Mouse (Mus musculus): ENCODE measurements around the gene Prr5l. TPM values are rescaled to one million over a fixed set of nuclear protein-coding genes. Genes with fewer than 3 reads are reported as not detected.

The Prr5l gene
- polyA plus RNA-seq, 1 experiment from 2014 or later = 3.9 TPM

GRCm38 (mm10) chr2:101717162-101717561 is 165.7 kb downstream of the Prr5l start:
- WGBS (ENCODE audit: insufficient replicate concordance) = 77% methylated on average over 13 of the region's 13 CpGs
- Histone ChIP-seq H3K27ac (replicated peaks) (no peak overlapping the region), H3K4me3 (replicated peaks) (no peak overlapping the region), H3K4me2 (no peak overlapping the region), H3K9me3 (replicated peaks) (no peaks in the 10 kb centered on the region), H3K4me1 (replicated peaks) (no peaks in the 10 kb centered on the region), H3K36me3 (replicated peaks) (no peaks in the 10 kb centered on the region), H3K9ac (no peak overlapping the region), H3K27me3 (no peaks in the 10 kb centered on the region)
- no peak for ATAC-seq (ENCODE audit: insufficient read depth)

- Histone ChIP-seq H3K4me3 (replicated peaks) (no peak overlapping the region), H3K36me3 (replicated peaks) (no peaks in the 10 kb centered on the region), H3K9ac (no peak overlapping the region), H3K4me1 (replicated peaks) (no peaks in the 10 kb centered on the region), H3K27ac (replicated peaks) (no peak overlapping the region), H3K4me2 (no peak overlapping the region), H3K9me3 (replicated peaks) (no peaks in the 10 kb centered on the region), H3K27me3 (no peaks in the 10 kb centered on the region)
- no peak for ATAC-seq (ENCODE audit: insufficient read depth)
- WGBS (ENCODE audit: insufficient replicate concordance) = 53% methylated on average over 8 of the region's 8 CpGs
Observed at GRCm38 (mm10) chr2:101715650-101716323, 167.0 kb downstream of the Prr5l start.

GRCm38 (mm10) chr2:101711608-101712007 is 171.2 kb downstream of the Prr5l start:
- H3K9me3 ChIP-seq (replicated peaks) = no peaks in the 10 kb centered on the region
- no peak overlapping the region for H3K9ac ChIP-seq
- peaks cover 4% of the 10 kb centered on the region; the same call in 1 of the 2 replicates for H3K27me3 ChIP-seq
- no peaks in the 10 kb centered on the region for H3K4me1 ChIP-seq (replicated peaks)
- no peak overlapping the region for H3K4me3 ChIP-seq (replicated peaks)
- H3K4me2 ChIP-seq = no peak overlapping the region
- H3K36me3 ChIP-seq (replicated peaks) = no peaks in the 10 kb centered on the region
- 61% methylated on average over 3 of the region's 3 CpGs for WGBS (ENCODE audit: insufficient replicate concordance)
- H3K27ac ChIP-seq (replicated peaks) = no peak overlapping the region
- no peak for ATAC-seq (ENCODE audit: insufficient read depth)

- Histone ChIP-seq H3K36me3 (replicated peaks) (no peaks in the 10 kb centered on the region), H3K27me3 (peaks cover 4% of the 10 kb centered on the region; the same call in 1 of the 2 replicates), H3K4me3 (replicated peaks) (no peak overlapping the region), H3K9ac (no peak overlapping the region), H3K4me2 (no peak overlapping the region), H3K4me1 (replicated peaks) (no peaks in the 10 kb centered on the region), H3K9me3 (replicated peaks) (no peaks in the 10 kb centered on the region), H3K27ac (replicated peaks) (no peak overlapping the region)
- 39% methylated on average over 5 of the region's 5 CpGs for WGBS (ENCODE audit: insufficient replicate concordance)
- no peak for ATAC-seq (ENCODE audit: insufficient read depth)
Observed at GRCm38 (mm10) chr2:101705941-101706485, 176.8 kb downstream of the Prr5l start.

GRCm38 (mm10) chr2:101699284-101699683 is 183.5 kb downstream of the Prr5l start:
- ATAC-seq (ENCODE audit: insufficient read depth) = no peak
- no peak overlapping the region for H3K4me3 ChIP-seq (replicated peaks)
- no peak overlapping the region for H3K4me2 ChIP-seq
- H3K27ac ChIP-seq (replicated peaks) = no peak overlapping the region
- whole genome bisulfite sequencing (ENCODE audit: insufficient replicate concordance) = 30% methylated on average over 4 of the region's 4 CpGs
- H3K36me3 ChIP-seq (replicated peaks) = peaks cover 28% of the 10 kb centered on the region
- H3K4me1 ChIP-seq (replicated peaks) = 0 out of 2 replicates have a peak, but pooled peaks cover 5% of the 10 kb centered on the region
- H3K27me3 ChIP-seq = no peaks in the 10 kb centered on the region
- no peaks in the 10 kb centered on the region for H3K9me3 ChIP-seq (replicated peaks)
- no peak overlapping the region for H3K9ac ChIP-seq

GRCm38 (mm10) chr2:101695584-101695983 is 187.2 kb downstream of the Prr5l start:
- H3K9me3 ChIP-seq (replicated peaks) = no peaks in the 10 kb centered on the region
- no peak overlapping the region for H3K27ac ChIP-seq (replicated peaks)
- 0 out of 2 replicates have a peak, but pooled peaks cover 5% of the 10 kb centered on the region for H3K4me1 ChIP-seq (replicated peaks)
- H3K9ac ChIP-seq = no peak overlapping the region
- H3K4me2 ChIP-seq = no peak overlapping the region
- no peaks in the 10 kb centered on the region for H3K27me3 ChIP-seq
- 74% methylated on average over 7 of the region's 7 CpGs for WGBS (ENCODE audit: insufficient replicate concordance)
- peak; percentile 69 for ATAC-seq (ENCODE audit: insufficient read depth)
- peaks cover 47% of the 10 kb centered on the region for H3K36me3 ChIP-seq (replicated peaks)
- no peak overlapping the region for H3K4me3 ChIP-seq (replicated peaks)

- no peak overlapping the region for H3K4me3 ChIP-seq (replicated peaks)
- H3K36me3 ChIP-seq (replicated peaks) = peaks cover 62% of the 10 kb centered on the region
- no peaks in the 10 kb centered on the region for H3K9me3 ChIP-seq (replicated peaks)
- H3K9ac ChIP-seq = no peak overlapping the region
- 0 out of 2 replicates have a peak, but pooled peaks cover 2% of the 10 kb centered on the region for H3K4me1 ChIP-seq (replicated peaks)
- H3K27ac ChIP-seq (replicated peaks) = no peak overlapping the region
- WGBS (ENCODE audit: insufficient replicate concordance) = 60% methylated on average over 5 of the region's 5 CpGs
- H3K4me2 ChIP-seq = no peak overlapping the region
- no peak for ATAC-seq (ENCODE audit: insufficient read depth)
- no peaks in the 10 kb centered on the region for H3K27me3 ChIP-seq
Observed at GRCm38 (mm10) chr2:101693577-101694215, 189.1 kb downstream of the Prr5l start.

- no peak overlapping the region for H3K4me2 ChIP-seq
- no peak for ATAC-seq (ENCODE audit: insufficient read depth)
- H3K4me3 ChIP-seq (replicated peaks) = no peak overlapping the region
- H3K9me3 ChIP-seq (replicated peaks) = no peaks in the 10 kb centered on the region
- 66% methylated on average over 4 of the region's 4 CpGs for WGBS (ENCODE audit: insufficient replicate concordance)
- H3K4me1 ChIP-seq (replicated peaks) = no peaks in the 10 kb centered on the region
- peaks cover 62% of the 10 kb centered on the region for H3K36me3 ChIP-seq (replicated peaks)
- H3K27ac ChIP-seq (replicated peaks) = no peak overlapping the region
- H3K27me3 ChIP-seq = no peaks in the 10 kb centered on the region
- no peak overlapping the region for H3K9ac ChIP-seq
Observed at GRCm38 (mm10) chr2:101693043-101693442, 189.8 kb downstream of the Prr5l start.

- no peaks in the 10 kb centered on the region for H3K4me1 ChIP-seq (replicated peaks)
- H3K36me3 ChIP-seq (replicated peaks) = peaks cover 63% of the 10 kb centered on the region
- WGBS (ENCODE audit: insufficient replicate concordance) = 78% methylated on average over 9 of the region's 9 CpGs
- no peak overlapping the region for H3K27ac ChIP-seq (replicated peaks)
- H3K9ac ChIP-seq = no peak overlapping the region
- no peak for ATAC-seq (ENCODE audit: insufficient read depth)
- no peak overlapping the region for H3K4me2 ChIP-seq
- no peaks in the 10 kb centered on the region for H3K9me3 ChIP-seq (replicated peaks)
- no peak overlapping the region for H3K4me3 ChIP-seq (replicated peaks)
- H3K27me3 ChIP-seq = no peaks in the 10 kb centered on the region
Observed at GRCm38 (mm10) chr2:101690252-101690827, 192.5 kb downstream of the Prr5l start.

- Histone ChIP-seq H3K4me3 (replicated peaks) (no peak overlapping the region), H3K4me1 (replicated peaks) (no peaks in the 10 kb centered on the region), H3K27me3 (no peaks in the 10 kb centered on the region), H3K27ac (replicated peaks) (no peak overlapping the region), H3K4me2 (no peak overlapping the region), H3K36me3 (replicated peaks) (peaks cover 62% of the 10 kb centered on the region), H3K9me3 (replicated peaks) (no peaks in the 10 kb centered on the region), H3K9ac (no peak overlapping the region)
- no peak for ATAC-seq (ENCODE audit: insufficient read depth)
- WGBS (ENCODE audit: insufficient replicate concordance) = 86% methylated on average over 5 of the region's 5 CpGs
Observed at GRCm38 (mm10) chr2:101688011-101688410, 194.8 kb downstream of the Prr5l start.

- no peaks in the 10 kb centered on the region for H3K9me3 ChIP-seq (replicated peaks)
- 85% methylated on average over 12 of the region's 12 CpGs for WGBS (ENCODE audit: insufficient replicate concordance)
- no peak overlapping the region for H3K27ac ChIP-seq (replicated peaks)
- no peaks in the 10 kb centered on the region for H3K27me3 ChIP-seq
- H3K9ac ChIP-seq = no peak overlapping the region
- peaks cover 38% of the 10 kb centered on the region for H3K36me3 ChIP-seq (replicated peaks)
- H3K4me2 ChIP-seq = no peak overlapping the region
- no peak overlapping the region for H3K4me3 ChIP-seq (replicated peaks)
- no peak for ATAC-seq (ENCODE audit: insufficient read depth)
- peaks cover 6% of the 10 kb centered on the region for H3K4me1 ChIP-seq (replicated peaks)
Observed at GRCm38 (mm10) chr2:101684421-101684820, 198.4 kb downstream of the Prr5l start.
